Mouse (Mus musculus): ENCODE data around the gene D17Wsu92e. TPM values are rescaled to one million over a fixed set of nuclear protein-coding genes. Genes with fewer than 3 reads are reported as not detected.

The D17Wsu92e gene
- polyA plus RNA-seq, 1 experiment from 2014 or later: 20.3 TPM

- Histone ChIP-seq H3K27me3 (replicated peaks; ENCODE audit: insufficient read depth, low read length) (no peaks in the 10 kb centered on the region), H3K9me3 (ENCODE audit: low read length) (no peaks in the 10 kb centered on the region), H3K4me3 (ENCODE audit: low read depth, low read length) (no peak overlapping the region), H3K27ac (ENCODE audit: low read length) (no peak overlapping the region), H3K36me3 (ENCODE audit: insufficient read depth, low read length) (no peaks in the 10 kb centered on the region), H3K4me2 (replicated peaks; ENCODE audit: low read depth, low read length) (no peak overlapping the region), H3K9ac (replicated peaks; ENCODE audit: low read depth) (no peak overlapping the region), H3K4me1 (ENCODE audit: insufficient read depth, low read depth, low read length) (no peaks in the 10 kb centered on the region; the same call in none of the 2 replicates)
- WGBS: 76% methylated on average over 3 of the region's 3 CpGs
- ATAC-seq (no peak), DNase-seq (ENCODE audit: low spot score) (no peak)
- no peak for TF ChIP-seq CTCF (IDR thresholded peaks at IDR 0.05)
- no peak for TF ChIP-seq EP300 (IDR thresholded peaks at IDR 0.05)
Observed at GRCm38 (mm10) chr17:27811980-27812379, 8.5 kb downstream of the D17Wsu92e start.

- Histone ChIP-seq H3K9ac (replicated peaks; ENCODE audit: low read depth) (no peak overlapping the region), H3K4me2 (replicated peaks; ENCODE audit: low read depth, low read length) (no peak overlapping the region), H3K36me3 (ENCODE audit: insufficient read depth, low read length) (no peaks in the 10 kb centered on the region), H3K9me3 (ENCODE audit: low read length) (no peaks in the 10 kb centered on the region), H3K4me3 (ENCODE audit: low read depth, low read length) (no peak overlapping the region), H3K4me1 (ENCODE audit: insufficient read depth, low read depth, low read length) (no peaks in the 10 kb centered on the region; the same call in none of the 2 replicates), H3K27ac (ENCODE audit: low read length) (no peak overlapping the region), H3K27me3 (replicated peaks; ENCODE audit: insufficient read depth, low read length) (no peaks in the 10 kb centered on the region)
- ATAC-seq (no peak), DNase-seq (ENCODE audit: low spot score) (no peak)
- 57% methylated on average over 16 of the region's 16 CpGs for WGBS
- TF ChIP-seq EP300 (IDR thresholded peaks at IDR 0.05) (no peak), CTCF (IDR thresholded peaks at IDR 0.05) (no peak)
Observed at GRCm38 (mm10) chr17:27810569-27811331, 9.7 kb downstream of the D17Wsu92e start.

GRCm38 (mm10) chr17:27807542-27808078 lies 12.8 kb downstream of the D17Wsu92e start:
- peaks cover 12% of the 10 kb centered on the region for H3K4me1 ChIP-seq (ENCODE audit: insufficient read depth, low read depth, low read length)
- H3K9me3 ChIP-seq (ENCODE audit: low read length): no peaks in the 10 kb centered on the region
- no peak overlapping the region for H3K4me2 ChIP-seq (replicated peaks; ENCODE audit: low read depth, low read length)
- no peak for DNase-seq (ENCODE audit: low spot score)
- TF ChIP-seq CTCF (IDR thresholded peaks at IDR 0.05) (no peak), EP300 (IDR thresholded peaks at IDR 0.05) (no peak)
- no peaks in the 10 kb centered on the region for H3K27me3 ChIP-seq (replicated peaks; ENCODE audit: insufficient read depth, low read length)
- H3K4me3 ChIP-seq (ENCODE audit: low read depth, low read length): no peak overlapping the region
- 51% methylated on average over 2 of the region's 2 CpGs for WGBS
- H3K27ac ChIP-seq (ENCODE audit: low read length): no peak overlapping the region
- H3K36me3 ChIP-seq (ENCODE audit: insufficient read depth, low read length): no peaks in the 10 kb centered on the region
- H3K9ac ChIP-seq (replicated peaks; ENCODE audit: low read depth): no peak overlapping the region
- no peak for ATAC-seq

GRCm38 (mm10) chr17:27804803-27805770 lies 15.4 kb downstream of the D17Wsu92e start:
- H3K4me1 ChIP-seq (ENCODE audit: insufficient read depth, low read depth, low read length): peaks cover 15% of the 10 kb centered on the region; the same call in 1 of the 2 replicates

GRCm38 (mm10) chr17:27804156-27804690 lies 16.2 kb downstream of the D17Wsu92e start:
- DNase-seq (ENCODE audit: low spot score) (peak; percentile 52), ATAC-seq (peak; percentile 41)
- no peak overlapping the region for H3K4me3 ChIP-seq (ENCODE audit: low read depth, low read length)
- no peak overlapping the region for H3K27ac ChIP-seq (ENCODE audit: low read length)
- no peaks in the 10 kb centered on the region for H3K36me3 ChIP-seq (ENCODE audit: insufficient read depth, low read length)
- no peak for TF ChIP-seq CTCF (IDR thresholded peaks at IDR 0.05)
- no peak for TF ChIP-seq EP300 (IDR thresholded peaks at IDR 0.05)
- H3K9me3 ChIP-seq (ENCODE audit: low read length): no peaks in the 10 kb centered on the region
- H3K4me2 ChIP-seq (replicated peaks; ENCODE audit: low read depth, low read length): no peak overlapping the region
- H3K27me3 ChIP-seq (replicated peaks; ENCODE audit: insufficient read depth, low read length): no peaks in the 10 kb centered on the region
- no peak overlapping the region for H3K9ac ChIP-seq (replicated peaks; ENCODE audit: low read depth)
- H3K4me1 ChIP-seq (ENCODE audit: insufficient read depth, low read depth, low read length): peaks cover 19% of the 10 kb centered on the region; the same call in 1 of the 2 replicates
- WGBS: 59% methylated on average over 7 of the region's 7 CpGs

More at GRCm38 (mm10) chr17:27804803-27805770, 15.4 kb downstream of the D17Wsu92e start:
- no peaks in the 10 kb centered on the region for H3K36me3 ChIP-seq (ENCODE audit: insufficient read depth, low read length)
- no peaks in the 10 kb centered on the region for H3K9me3 ChIP-seq (ENCODE audit: low read length)
- H3K4me3 ChIP-seq (ENCODE audit: low read depth, low read length): no peak overlapping the region
- no peak overlapping the region for H3K27ac ChIP-seq (ENCODE audit: low read length)
- H3K9ac ChIP-seq (replicated peaks; ENCODE audit: low read depth): no peak overlapping the region
- H3K27me3 ChIP-seq (replicated peaks; ENCODE audit: insufficient read depth, low read length): no peaks in the 10 kb centered on the region
- no peak for TF ChIP-seq EP300 (IDR thresholded peaks at IDR 0.05)
- TF ChIP-seq CTCF (IDR thresholded peaks at IDR 0.05): no peak
- no peak overlapping the region for H3K4me2 ChIP-seq (replicated peaks; ENCODE audit: low read depth, low read length)
- 68% methylated on average over 10 of the region's 10 CpGs for WGBS
- no peak for DNase-seq (ENCODE audit: low spot score)
- ATAC-seq: no peak
